Mouse (Mus musculus) MEL-GATA-1-ER (cell line): ENCODE measurements around the gene Smco2.
A peak's percentile ranks its signal among the peaks of the same experiment; 100 is the strongest.

ENCODE experiments used
- DNase-seq: peaks from one replicate; pipeline ENCODE4 v3.0.0-alpha.2; 2012; ENCODE audit warnings: low read depth; ENCODE audit errors: extremely low read depth

The Smco2 gene

GRCm38 (mm10) chr6:146898709-146899108 lies 48.8 kb downstream of the Smco2 start:
- no peak for DNase-seq

GRCm38 (mm10) chr6:146899647-146900046 lies 49.7 kb downstream of the Smco2 start:
- no peak for DNase-seq

- DNase-seq, result no peak
Observed at GRCm38 (mm10) chr6:146901929-146902328, 52.0 kb downstream of the Smco2 start.

- no peak for DNase-seq
Observed at GRCm38 (mm10) chr6:146903632-146904031, 53.7 kb downstream of the Smco2 start.

GRCm38 (mm10) chr6:146904707-146905106 lies 54.8 kb downstream of the Smco2 start:
- DNase-seq, result no peak

- no peak for DNase-seq
Observed at GRCm38 (mm10) chr6:146906000-146906786, 56.3 kb downstream of the Smco2 start.

GRCm38 (mm10) chr6:146907061-146907794 lies 57.3 kb downstream of the Smco2 start:
- DNase-seq, result no peak

GRCm38 (mm10) chr6:146907795-146908190 lies 57.9 kb downstream of the Smco2 start:
- no peak for DNase-seq

- DNase-seq, result no peak
Observed at GRCm38 (mm10) chr6:146908801-146909200, 58.9 kb downstream of the Smco2 start.

GRCm38 (mm10) chr6:146909725-146910489 lies 60.0 kb downstream of the Smco2 start:
- DNase-seq, result no peak

- DNase-seq, result no peak
Observed at GRCm38 (mm10) chr6:146910801-146911200, 60.9 kb downstream of the Smco2 start.

GRCm38 (mm10) chr6:146912835-146913488 lies 63.1 kb downstream of the Smco2 start:
- DNase-seq, result peak; percentile 7

GRCm38 (mm10) chr6:146913489-146914198 lies 63.7 kb downstream of the Smco2 start:
- no peak for DNase-seq

GRCm38 (mm10) chr6:146915808-146916207 lies 65.9 kb downstream of the Smco2 start:
- no peak for DNase-seq

GRCm38 (mm10) chr6:146917396-146917795 lies 67.5 kb downstream of the Smco2 start:
- no peak for DNase-seq

GRCm38 (mm10) chr6:146918341-146918740 lies 68.4 kb downstream of the Smco2 start:
- DNase-seq, result no peak
